Mouse (Mus musculus) skeletal muscle tissue, postnatal 0 days (tissue): ENCODE measurements around the gene Gli2. TPM values are rescaled to one million over a fixed set of nuclear protein-coding genes. Genes with fewer than 3 reads are reported as not detected.

Source experiments
- microRNA-seq, 2 experiments: library from miRNA; unstranded; fragments of <30 nt; microRNA quantifications; one replicate each; pipeline ENCODE4; 2016
- polyA plus RNA-seq: library from polyadenylated mRNA; unstranded; fragments of >200 nt; fragmentation: Nextera tagmentation; extraction: Ambion mirVana; gene quantifications from 2 replicates; pipeline ENCODE4 v1.2.1, GENCODE M21; 2015

The Gli2 gene
- polyA plus RNA-seq = 2.2 and 3.5 TPM in 2 replicates

DNA sequence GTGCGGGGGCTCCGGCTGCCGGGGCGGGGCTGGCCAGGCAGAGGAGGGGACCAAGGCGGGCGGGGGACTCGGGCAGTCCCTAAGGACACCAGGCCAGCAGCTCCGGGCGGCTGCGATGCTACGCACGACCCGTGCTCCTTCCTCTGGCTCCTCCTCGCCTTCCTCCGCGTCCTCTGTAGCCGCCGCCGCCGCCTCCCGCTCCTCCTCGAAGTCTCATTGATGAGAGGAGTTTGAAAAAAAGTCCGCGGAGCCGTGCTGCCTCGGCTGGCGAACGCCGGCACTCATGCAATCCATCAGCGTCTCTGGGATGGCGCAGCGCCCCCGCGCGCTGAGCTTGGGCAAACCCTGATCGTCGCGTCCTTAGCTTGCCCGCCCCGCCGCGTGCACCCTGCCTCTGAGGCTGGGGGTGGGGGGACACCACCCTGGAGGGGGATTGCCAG lies at the start of gene Gli2:
Gene Gli2 (minus strand): TSS at position 218 of the 440 bp plus-strand sequence.

Small RNA genes within 50 kb of the gene (microRNA-seq; reads per million reads assigned to microRNA genes)
- gene Mir6346 = 0 reads per million in 2 experiments
